Mouse (Mus musculus): ENCODE results near the gene Spata1. TPM values are rescaled to one million over a fixed set of nuclear protein-coding genes. Genes with fewer than 3 reads are reported as not detected.

The Spata1 gene
- polyA plus RNA-seq, 1 experiment from 2014 or later = 6.8 TPM

- Histone ChIP-seq H3K9ac (no peak overlapping the region), H3K27ac (no peak overlapping the region), H3K4me2 (replicated peaks) (no peak overlapping the region), H3K27me3 (no peaks in the 10 kb centered on the region), H3K4me1 (peaks cover 6% of the 10 kb centered on the region; the same call in 1 of the 2 replicates), H3K4me3 (no peak overlapping the region), H3K36me3 (peaks cover 20% of the 10 kb centered on the region), H3K9me3 (replicated peaks) (no peaks in the 10 kb centered on the region)
- WGBS = 92% methylated on average over 12 of the region's 12 CpGs
- ATAC-seq (ENCODE audit: low FRiP score) = no peak
Observed at GRCm38 (mm10) chr3:146414555-146414954, 85.0 kb downstream of the Spata1 start.

GRCm38 (mm10) chr3:146413992-146414391 lies 85.6 kb downstream of the Spata1 start:
- H3K9ac ChIP-seq = no peak overlapping the region
- H3K9me3 ChIP-seq (replicated peaks) = no peaks in the 10 kb centered on the region
- peaks cover 14% of the 10 kb centered on the region for H3K36me3 ChIP-seq
- peaks cover 6% of the 10 kb centered on the region; the same call in 1 of the 2 replicates for H3K4me1 ChIP-seq
- 94% methylated on average over 4 of the region's 4 CpGs for WGBS
- H3K4me3 ChIP-seq = no peak overlapping the region
- no peaks in the 10 kb centered on the region for H3K27me3 ChIP-seq
- no peak overlapping the region for H3K4me2 ChIP-seq (replicated peaks)
- H3K27ac ChIP-seq = no peak overlapping the region
- no peak for ATAC-seq (ENCODE audit: low FRiP score)

DNA sequence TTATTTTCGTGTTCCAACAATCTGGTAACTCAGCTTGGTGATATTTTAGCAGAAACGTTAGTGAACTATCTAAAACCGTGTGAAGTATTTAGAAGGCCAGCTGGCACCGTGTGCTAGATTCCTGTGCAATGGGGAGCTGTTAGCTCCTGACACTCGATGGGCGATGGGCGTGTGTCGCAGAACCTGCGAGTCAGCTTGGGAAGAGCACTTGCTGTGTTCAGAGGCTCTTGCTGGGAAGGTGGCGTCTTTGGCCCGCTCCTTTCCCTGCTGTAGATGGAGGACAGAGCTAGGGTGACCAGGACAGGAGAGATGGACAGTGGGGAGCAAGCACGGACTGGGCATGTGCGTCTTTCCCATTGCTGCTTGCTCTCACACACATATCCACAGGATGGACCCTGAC lies 86.5 kb downstream of the Spata1 start:
- Histone ChIP-seq H3K27me3 (no peaks in the 10 kb centered on the region), H3K4me3 (no peak overlapping the region), H3K9me3 (replicated peaks) (no peaks in the 10 kb centered on the region), H3K4me2 (replicated peaks) (no peak overlapping the region), H3K4me1 (peaks cover 6% of the 10 kb centered on the region; the same call in 1 of the 2 replicates), H3K9ac (no peak overlapping the region), H3K36me3 (peaks cover 7% of the 10 kb centered on the region; the same call in 1 of the 2 replicates), H3K27ac (no peak overlapping the region)
- no peak for ATAC-seq (ENCODE audit: low FRiP score)
- 91% methylated on average over 13 of the region's 13 CpGs for WGBS

GRCm38 (mm10) chr3:146412480-146412879 lies 87.1 kb downstream of the Spata1 start:
- WGBS = 86% methylated on average over 7 of the region's 7 CpGs
- H3K4me1 ChIP-seq = peaks cover 8% of the 10 kb centered on the region
- no peak overlapping the region for H3K27ac ChIP-seq
- peaks cover 4% of the 10 kb centered on the region; the same call in 1 of the 2 replicates for H3K36me3 ChIP-seq
- ATAC-seq (ENCODE audit: low FRiP score) = no peak
- H3K9me3 ChIP-seq (replicated peaks) = no peaks in the 10 kb centered on the region
- no peak overlapping the region for H3K9ac ChIP-seq
- no peak overlapping the region for H3K4me2 ChIP-seq (replicated peaks)
- no peaks in the 10 kb centered on the region for H3K27me3 ChIP-seq
- H3K4me3 ChIP-seq = no peak overlapping the region

DNA sequence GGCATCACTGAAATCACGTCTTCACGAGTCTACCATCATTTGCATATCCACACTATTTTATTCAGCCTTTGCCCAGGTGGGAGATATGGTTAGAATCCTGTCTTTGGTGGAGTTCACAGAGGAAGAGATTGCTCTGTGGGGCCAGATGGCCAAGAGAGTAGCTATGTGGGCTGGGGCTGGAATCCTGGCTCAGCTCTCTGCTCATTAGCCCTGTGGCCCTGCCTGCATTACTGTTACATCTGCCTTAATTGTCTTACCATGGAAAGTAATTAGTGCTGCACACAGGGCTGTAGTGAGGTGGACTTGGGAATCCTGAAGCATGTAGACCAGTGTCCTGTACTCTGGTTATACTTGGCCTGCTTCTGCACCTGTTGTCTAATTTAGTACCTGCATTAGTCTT lies 87.5 kb downstream of the Spata1 start:
- ATAC-seq (ENCODE audit: low FRiP score) = no peak
- no peak overlapping the region; the same call in 1 of the 2 replicates for H3K9ac ChIP-seq
- no peaks in the 10 kb centered on the region for H3K9me3 ChIP-seq (replicated peaks)
- no peaks in the 10 kb centered on the region for H3K27me3 ChIP-seq
- H3K4me3 ChIP-seq = no peak overlapping the region
- no peak overlapping the region for H3K27ac ChIP-seq
- H3K4me1 ChIP-seq = peaks cover 13% of the 10 kb centered on the region
- no peaks in the 10 kb centered on the region for H3K36me3 ChIP-seq
- no peak overlapping the region for H3K4me2 ChIP-seq (replicated peaks)
- 76% methylated on average over 2 of the region's 2 CpGs for WGBS

- no peak overlapping the region for H3K4me2 ChIP-seq (replicated peaks)
- no peak overlapping the region for H3K4me3 ChIP-seq
- 88% methylated on average over 7 of the region's 7 CpGs for WGBS
- no peak for ATAC-seq (ENCODE audit: low FRiP score)
- H3K27ac ChIP-seq = no peak overlapping the region
- peaks cover 31% of the 10 kb centered on the region for H3K4me1 ChIP-seq
- no peaks in the 10 kb centered on the region for H3K36me3 ChIP-seq
- no peaks in the 10 kb centered on the region for H3K9me3 ChIP-seq (replicated peaks)
- H3K27me3 ChIP-seq = no peaks in the 10 kb centered on the region
- H3K9ac ChIP-seq = no peak overlapping the region
Observed at GRCm38 (mm10) chr3:146410114-146410513, 89.4 kb downstream of the Spata1 start.

Other genes with a start within 250 kb of the Spata1 start
- 20.9 and 25.5 TPM in 2 replicates for gene Ssx2ip, start 95.1 kb downstream of the Spata1 start, polyA plus RNA-seq (2016; fragmentation: Nextera tagmentation; extraction: Ambion mirVana)
- gene Ctbs, start 50.0 kb downstream of the Spata1 start, polyA plus RNA-seq (2016; fragmentation: Nextera tagmentation; extraction: Ambion mirVana) = 6.9 and 7.5 TPM in 2 replicates
- 727 and 828 TPM in 2 replicates for gene Gng5, start 54 bp upstream of the Spata1 start, polyA plus RNA-seq (2016; fragmentation: Nextera tagmentation; extraction: Ambion mirVana)
- gene Rpf1, start 21.7 kb upstream of the Spata1 start, polyA plus RNA-seq (2016; fragmentation: Nextera tagmentation; extraction: Ambion mirVana) = 55.3 and 61.5 TPM in 2 replicates
- gene Uox, start 70.7 kb upstream of the Spata1 start, polyA plus RNA-seq (2016; fragmentation: Nextera tagmentation; extraction: Ambion mirVana) = not detected in 2 replicates
- not detected in 2 replicates for gene Dnase2b, start 115.8 kb upstream of the Spata1 start, polyA plus RNA-seq (2016; fragmentation: Nextera tagmentation; extraction: Ambion mirVana)
- gene 4930503B20Rik, start 151.6 kb upstream of the Spata1 start, polyA plus RNA-seq (2016; fragmentation: Nextera tagmentation; extraction: Ambion mirVana) = not detected in 2 replicates
- 0.79 and 1.2 TPM in 2 replicates for gene Samd13, start 185.8 kb upstream of the Spata1 start, polyA plus RNA-seq (2016; fragmentation: Nextera tagmentation; extraction: Ambion mirVana)